Mouse (Mus musculus): ENCODE data around the gene Mpped2.

DNA sequence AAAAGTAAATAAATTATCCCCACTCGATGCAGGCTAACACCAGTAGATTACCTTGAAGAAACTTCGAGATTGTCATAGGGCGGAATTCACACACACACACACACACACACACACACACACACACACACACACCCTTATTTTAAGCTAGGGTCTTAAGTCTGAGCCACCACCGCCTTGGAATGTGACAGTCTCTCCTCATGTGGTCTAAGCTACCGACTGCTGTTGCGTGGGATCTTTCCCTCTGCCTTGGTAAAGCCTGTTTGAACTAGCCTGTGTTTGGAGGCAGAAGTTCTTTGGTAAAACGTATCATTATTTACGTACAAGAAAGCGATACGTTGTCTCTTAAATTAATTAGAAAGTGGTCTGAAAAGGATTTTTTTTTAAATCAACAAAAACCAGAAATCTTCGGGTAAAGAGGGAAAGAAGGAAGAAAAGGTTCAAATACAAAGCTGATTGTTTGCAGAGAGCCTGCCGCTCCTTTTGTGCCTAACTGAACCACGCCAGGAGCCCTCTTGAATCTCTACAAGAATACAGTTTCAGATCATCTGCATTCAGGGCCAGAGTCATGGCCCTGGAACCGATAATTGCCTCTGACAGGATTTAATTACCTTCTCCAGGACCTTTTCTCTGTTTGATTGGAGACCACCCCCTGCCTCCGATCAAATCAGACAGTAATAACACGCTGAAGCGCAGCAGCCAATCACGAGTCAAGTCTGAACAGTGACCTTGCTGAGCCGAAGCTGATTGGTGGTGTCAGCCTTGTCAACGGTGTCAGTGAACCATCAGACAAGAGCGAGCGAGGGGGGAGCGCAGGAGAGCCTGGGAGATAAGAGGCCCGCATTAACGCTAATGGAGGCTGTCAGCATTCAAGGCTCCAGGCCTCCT lies 43.1 kb upstream of the Mpped2 start:
- TF ChIP-seq HCFC1 (IDR thresholded peaks at IDR 0.05; ENCODE audit: low read depth, low read length) (no peak), JUN (IDR thresholded peaks at IDR 0.05; ENCODE audit: insufficient read depth, low read depth, low read length) (no peak), TBP (conservative IDR thresholded peaks at IDR 0.05; ENCODE audit: low read depth, low read length) (no peak), ETS1 (conservative IDR thresholded peaks at IDR 0.05; ENCODE audit: low read depth, low read length) (no peak), CTCF (conservative IDR thresholded peaks at IDR 0.05 in 1 of 2, IDR thresholded peaks at IDR 0.05 in 1 of 2; ENCODE audit: low read depth in 2 of 2, low read length in 2 of 2) (no peak), POLR2A (IDR thresholded peaks at IDR 0.05; ENCODE audit: low read depth, low read length) (no peak), TCF12 (IDR thresholded peaks at IDR 0.05; ENCODE audit: low read depth, low read length) (no peak), JUND (conservative IDR thresholded peaks at IDR 0.05; ENCODE audit: low read depth, low read length) (no peak), RAD21 (IDR thresholded peaks at IDR 0.05; ENCODE audit: low read depth, low read length) (no peak), MXI1 (IDR thresholded peaks at IDR 0.05; ENCODE audit: low read depth, low read length) (no peak)

Measured in CH12.LX (cell line).